Mouse (Mus musculus): Measurements from ENCODE around the gene Scap.

Gene Scap

DNA sequence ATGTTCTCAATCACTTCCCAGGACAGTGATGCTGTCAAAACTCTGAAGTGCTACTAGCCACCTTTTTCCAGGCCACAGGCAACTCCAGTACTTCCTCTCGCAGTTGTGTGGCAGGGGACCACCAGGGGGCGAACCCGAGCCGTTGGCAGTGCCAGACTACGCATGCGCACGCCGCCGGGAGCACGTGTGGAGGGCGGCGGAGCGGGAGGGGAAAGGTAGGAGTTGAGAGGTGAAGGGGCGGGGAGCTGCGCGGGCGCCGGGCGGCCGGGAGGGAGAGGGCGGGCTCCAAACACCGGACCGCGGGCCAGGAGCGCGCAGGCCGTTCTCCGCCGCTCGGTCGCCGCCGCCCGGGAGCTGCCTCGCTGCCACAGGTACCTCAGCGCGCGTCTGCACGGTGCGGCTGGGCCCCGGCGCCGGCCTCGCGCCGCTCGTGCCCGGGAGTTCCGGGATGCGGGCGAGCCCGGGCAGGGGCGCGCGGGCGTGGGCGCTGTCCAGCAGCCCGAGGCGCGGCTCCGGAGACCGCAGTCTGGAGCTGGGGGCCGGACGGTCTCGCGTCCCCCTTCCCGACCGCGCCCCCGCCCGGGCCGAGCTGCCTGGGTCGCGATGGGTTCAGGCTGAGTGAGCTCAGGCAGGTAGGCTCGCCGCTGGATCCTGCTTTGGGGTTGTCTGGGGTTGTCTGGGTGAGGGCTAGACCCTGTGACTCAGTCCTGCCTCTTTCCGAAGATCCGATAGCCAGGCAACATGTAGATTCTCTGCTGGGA is at the start of gene Scap:
Gene Scap, plus strand, starts transcription at position 154 of the 761 bp plus-strand sequence.
- peak; percentile 92 to 99 for DNase-seq (ENCODE audit: low spot score in 2 of 2)

DNA sequence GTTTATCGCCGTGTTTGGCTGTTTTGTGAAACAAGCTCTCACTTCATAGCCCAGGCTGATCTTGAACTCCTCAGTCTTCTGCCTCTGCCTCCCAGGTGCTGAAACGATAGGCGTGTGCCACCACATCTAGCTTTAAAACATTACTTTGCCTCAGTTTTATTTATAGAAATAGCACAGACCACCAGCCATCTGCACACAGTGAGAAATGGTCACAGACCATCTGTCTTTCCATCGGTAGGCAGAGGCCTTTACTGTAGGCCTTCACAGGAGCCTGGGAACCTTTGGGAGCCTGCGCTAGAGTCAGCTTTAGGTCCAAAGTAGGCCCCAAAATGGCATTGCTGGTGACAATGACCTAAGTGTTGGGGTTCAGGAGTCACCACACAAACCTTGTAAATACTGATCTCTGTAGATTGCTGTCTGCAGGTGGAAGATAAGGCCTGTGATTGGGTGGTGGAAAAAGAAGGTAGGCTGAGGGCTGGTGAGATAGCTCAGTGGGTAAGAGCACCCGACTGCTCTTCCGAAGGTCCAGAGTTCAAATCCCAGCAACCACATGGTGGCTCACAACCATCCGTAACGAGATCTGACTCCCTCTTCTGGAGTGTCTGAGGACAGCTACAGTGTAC is 48.9 kb upstream of the Scap start:
- no peak for DNase-seq (ENCODE audit: low spot score in 2 of 2)

DNA sequence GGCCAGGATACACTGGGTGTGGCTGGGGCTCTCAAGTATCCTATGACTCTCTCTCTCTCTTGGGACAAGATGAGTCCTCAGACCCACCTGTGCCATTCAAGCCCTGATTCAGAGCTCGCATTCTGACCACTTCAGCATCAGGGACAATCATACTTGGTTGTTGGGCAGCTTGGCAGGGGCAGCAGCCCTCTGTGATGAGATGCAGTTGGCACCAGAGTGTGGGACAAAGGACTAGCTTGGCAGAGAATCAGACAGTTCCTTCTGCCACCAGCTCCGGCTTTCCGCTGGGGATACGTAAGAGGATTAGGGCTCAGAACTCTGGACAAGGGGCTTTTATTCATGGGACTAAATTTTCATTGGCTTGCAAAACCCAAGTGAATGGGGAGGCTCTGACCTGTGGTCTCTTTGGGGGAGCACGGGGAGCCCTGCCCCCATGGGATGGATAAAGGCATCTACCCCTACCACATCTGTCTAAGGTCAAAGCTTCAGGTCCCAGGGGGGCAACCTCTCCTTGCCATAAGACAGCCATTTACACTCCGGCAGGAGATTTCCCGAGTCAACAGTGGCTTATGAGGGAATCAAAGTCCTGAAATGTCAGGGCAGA is 45.7 kb upstream of the Scap start:
- no peak for DNase-seq (ENCODE audit: low spot score in 2 of 2)

GRCm38 (mm10) chr9:110293254-110293718 is 39.8 kb upstream of the Scap start:
- no peak for DNase-seq (ENCODE audit: low spot score in 2 of 2)

- DNase-seq (ENCODE audit: low spot score in 2 of 2), result no peak
These were observed 39.1 kb upstream of the Scap start for GRCm38 (mm10) chr9:110293873-110294415.

GRCm38 (mm10) chr9:110294786-110295185 is 38.3 kb upstream of the Scap start:
- DNase-seq (ENCODE audit: low spot score in 2 of 2), result no peak

DNA sequence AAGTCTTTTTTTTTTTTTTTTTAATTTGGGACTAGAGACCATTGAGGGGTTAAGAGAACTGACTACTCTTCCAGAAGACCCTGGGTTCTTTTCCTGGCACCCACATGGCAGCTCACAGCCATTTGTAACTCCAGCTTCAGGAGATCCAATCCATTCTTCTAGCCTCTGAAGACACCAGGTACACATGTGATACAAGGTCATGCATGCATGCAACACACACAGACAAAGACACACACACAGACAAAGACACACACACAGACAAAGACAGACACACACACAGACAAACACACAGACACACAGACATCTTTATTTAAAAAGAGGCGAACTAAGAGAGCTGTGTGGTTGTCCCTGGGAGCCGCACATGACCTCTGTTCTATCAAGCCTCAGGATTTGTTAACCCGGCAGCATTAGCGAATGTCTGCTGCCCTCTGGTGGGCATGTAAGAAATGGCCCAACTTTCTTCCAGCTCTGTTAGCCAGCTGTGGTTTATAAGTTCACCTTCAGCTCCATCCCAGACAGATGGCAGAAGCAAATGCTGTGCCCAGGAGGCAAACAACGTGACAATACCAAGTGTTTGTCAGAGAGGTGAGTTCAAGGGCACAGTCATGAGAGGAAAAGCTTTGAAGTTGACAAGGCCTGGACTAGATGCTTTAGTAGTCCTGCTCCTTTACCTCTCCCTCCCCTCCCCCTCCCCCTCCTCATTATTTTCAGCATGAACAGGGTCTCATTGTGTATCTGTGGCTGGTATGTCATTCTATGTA is 36.0 kb upstream of the Scap start:
- DNase-seq (ENCODE audit: low spot score in 2 of 2), result peak; percentile 37 to 71

DNA sequence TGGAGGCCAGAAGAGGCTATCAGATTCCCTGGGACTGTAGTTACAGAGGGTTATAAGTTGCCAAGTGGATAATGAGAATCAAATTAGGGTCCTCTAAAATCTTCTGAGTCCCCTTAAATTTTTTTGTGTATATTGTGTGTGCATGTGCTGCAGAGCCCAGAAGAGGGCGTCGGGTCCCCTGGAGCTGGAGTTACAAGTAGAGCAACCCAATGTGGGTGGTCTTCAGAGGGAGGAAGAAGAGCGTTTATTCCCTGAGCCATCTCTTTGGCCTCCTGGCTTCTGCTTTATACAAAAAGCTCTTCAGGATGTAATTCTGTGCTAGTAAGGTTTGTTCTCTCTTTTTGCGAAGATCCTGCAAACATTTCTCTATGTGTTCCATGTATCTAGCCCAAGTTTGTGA is 28.6 kb upstream of the Scap start:
- DNase-seq (ENCODE audit: low spot score in 2 of 2), result peak; percentile 24 to 42

DNA sequence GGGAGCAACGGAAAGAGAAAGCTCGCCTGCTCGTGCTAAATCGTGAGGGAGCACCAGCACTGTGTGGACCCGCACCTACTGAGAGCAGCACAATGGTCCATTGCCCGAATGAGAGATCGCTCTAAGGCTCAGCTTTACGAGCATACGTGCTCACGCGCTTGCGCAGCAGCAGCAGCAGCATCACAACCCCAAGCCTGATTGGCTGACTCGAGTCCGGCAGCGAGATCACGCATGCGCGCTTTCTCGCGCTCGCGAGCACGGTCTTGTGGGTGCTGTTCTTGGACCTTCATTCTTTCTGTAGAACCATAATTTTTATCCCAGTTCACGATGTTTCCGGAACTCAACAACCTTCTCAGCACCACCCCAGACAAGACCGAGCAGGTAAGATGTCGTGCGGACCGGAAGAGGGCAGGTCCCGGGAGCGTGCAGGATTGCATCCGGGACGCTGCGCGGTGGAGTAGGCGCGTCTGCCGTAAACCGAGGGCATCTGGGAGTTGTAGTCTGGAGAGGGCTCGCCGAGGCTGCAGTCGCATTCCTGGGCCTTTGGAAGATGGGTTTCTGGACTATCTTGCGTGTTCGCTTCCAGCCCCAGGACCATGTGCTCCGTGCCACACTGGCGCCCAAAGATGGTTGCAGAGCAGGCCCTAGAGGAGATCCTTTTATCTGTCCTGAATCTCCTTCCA is 28.0 kb upstream of the Scap start, which contains the start of gene Elp6:
Gene Elp6, plus strand, starts transcription at position 205 of the 683 bp plus-strand sequence.
- peak; percentile 81 to 82 for DNase-seq (ENCODE audit: low spot score in 2 of 2)

DNA sequence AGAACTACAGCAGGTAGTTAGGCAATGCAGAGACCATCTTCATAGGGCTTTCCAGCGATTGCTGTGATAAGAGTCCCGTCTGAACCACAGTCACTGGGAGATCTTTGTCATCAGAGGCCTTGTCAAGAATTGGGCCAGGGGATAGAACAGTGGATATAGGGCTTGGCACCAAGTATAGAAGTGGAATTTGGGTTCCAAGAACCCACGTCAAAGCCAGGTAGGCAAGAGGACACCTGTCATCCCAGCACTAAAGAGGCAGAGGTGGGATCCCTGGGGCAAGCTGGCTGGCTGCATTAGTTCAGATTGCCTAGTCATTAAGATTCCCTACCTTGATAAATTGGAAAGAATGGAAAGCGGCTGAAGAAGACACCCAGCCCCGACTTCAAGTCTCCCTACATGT is 26.7 kb upstream of the Scap start:
- DNase-seq (ENCODE audit: low spot score in 2 of 2), result no peak

DNA sequence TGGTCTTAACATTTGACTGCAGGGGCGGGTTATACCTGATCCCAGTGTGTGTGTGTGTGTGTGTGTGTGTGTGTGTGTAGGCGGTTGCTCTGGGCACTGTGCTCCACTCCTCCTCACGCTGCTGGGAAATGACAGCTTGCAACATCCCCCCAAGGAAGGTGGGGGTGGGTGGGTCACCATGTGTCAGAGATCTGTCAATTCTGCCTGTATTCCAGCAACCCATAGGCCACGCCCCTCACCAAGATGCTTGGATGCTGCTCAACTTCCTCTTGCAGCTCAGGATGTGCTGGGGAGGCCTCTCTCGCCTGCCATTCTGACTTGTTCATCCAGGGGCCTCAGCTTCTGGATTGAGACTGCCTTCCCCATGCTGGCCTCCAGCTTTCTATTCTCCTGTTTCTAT is 18.4 kb upstream of the Scap start:
- no peak for DNase-seq (ENCODE audit: low spot score in 2 of 2)

GRCm38 (mm10) chr9:110315410-110315809 is 17.7 kb upstream of the Scap start:
- DNase-seq (ENCODE audit: low spot score in 2 of 2), result no peak

DNA sequence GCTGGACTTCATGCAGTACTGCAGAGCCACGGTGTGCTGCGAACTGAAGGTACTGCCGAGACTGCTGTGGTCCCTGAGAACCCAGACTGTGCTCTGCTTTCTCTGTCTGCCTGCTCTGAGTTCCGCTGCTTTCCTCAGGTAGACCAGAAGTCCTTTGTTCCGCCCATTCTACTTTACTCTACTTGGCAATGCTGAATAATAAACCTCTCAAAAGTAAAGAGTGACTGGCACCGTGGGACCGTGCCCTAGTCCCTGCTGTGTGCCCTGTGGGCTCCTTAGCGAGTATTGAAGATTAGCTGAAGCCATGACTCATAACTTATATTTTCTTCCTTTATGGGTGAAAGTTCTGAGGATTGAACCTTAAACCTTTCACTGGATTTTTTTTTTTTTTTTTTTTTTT is 17.2 kb upstream of the Scap start:
- no peak for DNase-seq (ENCODE audit: low spot score in 2 of 2)

GRCm38 (mm10) chr9:110316503-110316902 is 16.6 kb upstream of the Scap start:
- DNase-seq (ENCODE audit: low spot score in 2 of 2), result no peak

DNA sequence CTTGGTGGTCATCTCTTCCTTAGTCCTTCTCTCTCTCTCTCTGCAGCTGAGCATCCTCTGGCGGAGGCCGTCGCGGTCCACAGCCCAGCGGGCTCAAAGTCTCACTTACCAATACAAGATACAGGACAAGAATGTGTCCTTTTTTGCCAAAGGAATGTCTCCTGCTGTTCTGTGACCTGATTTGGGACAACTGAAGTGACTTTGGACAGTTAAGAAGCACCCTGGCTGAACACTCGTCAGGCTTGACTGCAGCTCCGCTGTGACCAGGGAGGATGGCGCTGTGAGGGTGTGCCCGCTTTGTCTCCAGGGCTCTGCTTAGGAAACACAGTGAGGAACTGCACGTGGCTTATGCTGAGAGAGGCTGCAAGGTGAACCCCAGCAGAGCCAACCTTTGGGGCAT is 12.3 kb upstream of the Scap start:
- DNase-seq (ENCODE audit: low spot score in 2 of 2), result no peak

DNA sequence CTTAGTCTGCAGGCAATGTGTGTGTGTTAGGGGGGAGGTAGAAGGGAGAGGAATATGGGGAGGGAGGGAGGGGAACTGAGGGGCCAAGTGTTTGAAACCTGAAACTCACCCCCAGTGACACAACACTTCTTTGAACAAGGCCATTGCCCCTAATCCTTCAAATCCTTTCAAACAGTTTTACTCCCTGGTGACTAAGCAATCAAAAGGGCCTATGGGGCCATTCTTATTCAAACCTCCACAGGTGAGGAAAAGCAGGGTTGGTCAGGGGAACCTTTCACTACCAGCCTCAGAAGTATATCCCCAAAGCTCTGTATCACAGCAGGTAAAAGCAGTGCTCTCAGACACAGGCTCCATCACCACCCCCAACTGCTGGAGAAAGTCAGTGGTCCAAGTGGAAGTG is 10.1 kb upstream of the Scap start:
- no peak for DNase-seq (ENCODE audit: low spot score in 2 of 2)

- no peak for DNase-seq (ENCODE audit: low spot score in 2 of 2)
These were observed 8.9 kb upstream of the Scap start for GRCm38 (mm10) chr9:110324181-110324580.

DNA sequence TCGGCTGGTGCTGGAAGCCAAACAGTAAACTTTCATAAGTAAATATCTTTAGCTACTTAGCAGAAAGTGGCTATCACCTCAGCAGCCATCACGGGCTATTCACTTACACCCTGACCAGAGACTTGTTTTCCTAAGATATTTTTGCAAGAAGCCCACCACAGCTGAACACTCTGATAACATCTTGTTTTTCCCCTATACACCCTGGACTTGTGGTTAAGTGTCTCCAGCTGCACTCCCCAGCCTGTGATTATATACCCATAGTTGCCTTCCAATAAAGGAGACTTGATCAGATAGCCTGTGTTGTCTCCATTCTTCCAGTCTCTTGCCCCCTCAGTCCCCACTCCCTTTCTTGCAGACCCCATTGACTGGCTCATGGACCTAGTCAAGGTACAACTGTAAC is 4.9 kb upstream of the Scap start:
- DNase-seq (ENCODE audit: low spot score in 2 of 2), result no peak

GRCm38 (mm10) chr9:110328946-110329630 is 4.0 kb upstream of the Scap start:
- no peak for DNase-seq (ENCODE audit: low spot score in 2 of 2)

DNA sequence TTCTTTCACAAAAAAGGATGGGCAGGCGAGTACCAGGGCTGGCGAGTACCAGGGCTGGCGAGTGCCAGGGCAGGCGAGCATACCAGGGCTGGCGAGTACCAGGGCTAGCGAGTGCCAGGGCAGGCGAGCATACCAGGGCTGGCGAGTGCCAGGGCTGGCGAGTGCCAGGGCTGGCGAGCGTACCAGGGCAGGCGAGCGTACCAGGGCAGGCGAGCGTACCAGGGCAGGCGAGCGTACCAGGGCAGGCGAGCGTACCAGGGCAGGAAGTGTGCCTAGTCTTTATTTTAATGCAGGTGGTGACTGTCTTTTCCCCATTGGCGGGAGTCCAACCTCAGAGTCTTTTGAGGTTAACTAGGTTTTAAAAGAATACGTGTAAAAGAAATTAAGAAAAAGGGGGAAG is 3.4 kb upstream of the Scap start:
- peak; percentile 32 to 51 for DNase-seq (ENCODE audit: low spot score in 2 of 2)

- DNase-seq (ENCODE audit: low spot score in 2 of 2), result no peak
These were observed 2.7 kb upstream of the Scap start for GRCm38 (mm10) chr9:110330341-110330740.
